Mouse (Mus musculus): ENCODE measurements at regions not wholly inside any gene's neighbourhood (a gene's known extent, or its start where the extent isn't known, plus 50 kb on each side); places are given as distances from the start of the nearest gene placed in this dataset.

- DNase-seq (ENCODE audit: low read depth): no peak
These were observed 220.8 kb downstream of the Opa1 start for GRCm38 (mm10) chr16:29799893-29800292.

DNA sequence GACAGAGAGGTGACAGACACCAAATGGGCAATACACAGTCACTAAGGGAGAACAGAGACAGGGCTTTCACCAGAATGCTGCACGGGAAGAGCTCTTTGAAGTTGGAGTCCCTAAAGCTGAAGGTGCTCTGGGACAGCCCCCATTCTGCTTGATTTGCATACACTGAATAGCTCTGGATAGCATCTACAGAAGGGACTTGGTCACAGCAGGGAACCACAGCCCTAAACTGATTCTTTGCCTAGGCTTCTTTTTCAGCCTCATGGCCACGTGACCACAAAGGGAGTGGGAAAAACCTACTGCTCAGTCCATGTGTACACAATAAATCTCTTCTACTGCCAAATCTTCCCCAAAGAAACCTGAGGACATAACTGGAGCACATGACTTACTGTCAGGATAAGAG is 221.3 kb downstream of the Opa1 start:
- DNase-seq (ENCODE audit: low read depth): no peak

DNA sequence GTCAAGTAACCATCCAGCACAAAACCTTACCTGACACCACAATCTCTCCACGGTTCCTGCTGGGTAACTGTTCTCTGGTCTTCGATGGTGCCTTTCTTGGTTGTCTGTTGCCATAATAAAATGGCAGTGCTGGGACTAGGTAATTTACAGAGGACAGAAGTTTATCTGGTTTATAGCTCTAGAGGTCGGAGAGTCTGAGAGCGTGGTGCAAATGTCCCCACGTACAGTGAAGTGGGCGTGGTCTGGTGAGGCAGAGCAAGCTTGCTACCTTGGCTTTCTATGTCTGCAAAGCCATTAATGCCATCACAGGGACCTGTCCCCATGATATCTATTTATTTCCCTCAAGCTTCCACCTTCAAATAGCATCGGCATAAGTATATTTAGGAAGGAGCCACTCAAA is 223.0 kb downstream of the Opa1 start:
- no peak for DNase-seq (ENCODE audit: low read depth)

DNA sequence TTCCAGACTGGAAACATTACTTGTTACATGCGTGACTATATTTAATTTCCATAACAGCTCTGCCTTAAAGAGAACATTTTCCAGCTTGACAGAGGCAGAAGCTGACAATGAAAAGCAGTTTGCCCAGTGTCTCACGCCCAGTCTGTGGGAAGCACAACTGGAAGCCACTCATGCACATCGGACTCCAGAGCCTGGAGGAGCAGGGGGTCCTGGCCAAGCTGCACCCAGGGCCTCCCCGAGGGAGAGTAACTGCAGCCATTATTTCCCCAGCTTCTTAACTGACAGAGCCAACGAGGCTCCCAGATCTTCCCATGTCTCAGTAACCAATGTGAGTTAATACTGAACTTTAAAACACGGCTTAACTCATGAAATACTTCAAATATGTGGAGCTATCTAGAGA is 223.5 kb downstream of the Opa1 start:
- DNase-seq (ENCODE audit: low read depth): no peak

DNA sequence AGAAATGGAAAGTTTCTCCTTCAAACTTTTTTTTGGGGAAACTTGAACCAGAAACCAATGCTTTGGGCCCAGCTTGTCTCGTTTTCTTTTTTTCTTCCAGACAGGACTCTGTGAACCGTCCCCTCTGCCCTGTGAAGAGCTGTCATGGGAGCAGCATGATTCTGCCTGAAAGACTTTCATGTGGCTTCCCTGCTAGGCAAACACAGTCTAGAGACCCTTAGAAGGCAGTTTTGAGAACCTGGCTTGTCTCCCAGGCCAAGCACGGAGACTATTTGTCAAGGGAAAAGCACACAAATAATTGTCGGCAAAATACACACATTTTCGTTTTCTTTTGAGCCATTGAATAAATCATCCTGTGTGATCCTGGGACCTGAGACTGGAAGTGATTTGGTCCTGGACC is 228.7 kb downstream of the Opa1 start:
- DNase-seq (ENCODE audit: low read depth): no peak

DNA sequence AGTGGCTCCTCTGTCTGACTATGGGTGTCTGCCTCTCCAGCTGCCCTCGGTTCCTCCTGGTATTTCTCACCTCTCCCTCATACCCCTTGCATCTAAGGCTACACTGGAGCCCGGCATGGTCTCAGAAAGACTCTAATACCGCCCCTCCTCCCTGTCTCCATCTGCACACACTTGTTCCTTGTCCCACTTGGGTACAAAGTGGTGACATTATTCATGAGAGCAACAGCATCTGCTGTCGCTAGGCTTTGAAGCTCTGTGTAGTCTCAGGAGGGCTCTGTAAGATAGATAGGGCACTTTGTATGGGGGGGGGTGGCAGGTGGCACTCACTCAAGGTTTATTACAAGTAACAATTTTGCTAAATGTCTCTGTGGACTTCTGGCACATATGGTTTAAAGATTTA is 229.7 kb downstream of the Opa1 start:
- no peak for DNase-seq (ENCODE audit: low read depth)

GRCm38 (mm10) chr16:29813411-29814038 is 234.4 kb downstream of the Opa1 start:
- DNase-seq (ENCODE audit: low read depth): no peak

GRCm38 (mm10) chr16:29814039-29814438 is 234.9 kb downstream of the Opa1 start:
- no peak for DNase-seq (ENCODE audit: low read depth)

GRCm38 (mm10) chr16:29814655-29815054 is 235.5 kb downstream of the Opa1 start:
- DNase-seq (ENCODE audit: low read depth): peak; percentile 79

DNA sequence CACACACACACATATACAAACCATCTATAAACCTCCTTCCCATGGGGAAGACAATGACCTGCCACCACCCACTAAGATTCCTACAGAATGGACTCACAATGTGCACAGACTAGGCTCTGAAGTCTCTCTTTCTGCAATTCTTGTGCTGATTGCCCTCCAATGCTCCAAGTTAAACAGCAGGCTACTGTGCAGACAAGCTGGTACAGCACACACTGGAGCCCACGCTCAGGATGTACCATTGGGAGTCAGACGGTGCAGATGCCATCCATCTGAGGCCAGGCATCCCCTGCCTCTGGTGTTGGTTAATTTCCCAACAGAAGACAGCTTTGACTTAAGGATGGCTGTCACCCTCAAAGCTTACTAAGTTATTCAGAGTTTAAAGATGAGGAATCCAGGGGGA is 236.1 kb downstream of the Opa1 start:
- peak; percentile 76 for DNase-seq (ENCODE audit: low read depth)

GRCm38 (mm10) chr16:29815632-29816337 is 236.7 kb downstream of the Opa1 start:
- DNase-seq (ENCODE audit: low read depth): peak; percentile 97

DNA sequence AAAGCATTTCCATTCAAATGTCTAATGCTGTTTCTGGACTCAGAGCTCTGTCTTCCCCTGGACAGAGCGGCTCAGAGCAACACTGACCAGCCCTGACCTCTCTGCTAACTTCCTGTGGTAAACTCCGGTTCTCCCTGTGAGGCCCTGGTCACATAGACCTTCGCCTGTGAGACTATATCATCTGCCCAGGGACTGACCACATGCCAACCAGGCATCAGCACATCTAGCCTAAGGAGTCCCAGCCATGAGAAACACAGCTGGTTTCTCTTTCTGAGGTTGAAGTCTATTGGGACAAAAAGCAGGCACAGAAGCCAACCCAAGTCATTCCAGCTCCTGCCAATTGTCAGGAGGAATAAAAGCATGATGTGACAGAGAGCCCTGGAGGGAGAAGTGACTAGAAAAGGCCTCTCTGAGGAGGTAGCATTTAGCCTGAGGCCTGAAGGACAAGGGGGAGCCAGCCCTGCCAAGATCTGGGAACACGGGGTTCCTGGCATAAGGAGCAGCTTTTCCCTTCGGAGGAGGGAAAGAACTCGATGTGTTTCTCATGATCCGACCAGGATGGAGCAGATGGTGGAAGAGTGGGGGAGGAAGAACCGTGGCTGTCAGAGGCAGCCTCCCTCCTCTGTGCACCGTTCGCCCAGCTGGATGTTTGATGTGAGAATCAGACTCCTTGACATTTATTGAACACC is 237.7 kb downstream of the Opa1 start:
- DNase-seq (ENCODE audit: low read depth): peak; percentile 100

GRCm38 (mm10) chr16:29818807-29819440 is 239.8 kb downstream of the Opa1 start:
- DNase-seq (ENCODE audit: low read depth): peak; percentile 99

DNA sequence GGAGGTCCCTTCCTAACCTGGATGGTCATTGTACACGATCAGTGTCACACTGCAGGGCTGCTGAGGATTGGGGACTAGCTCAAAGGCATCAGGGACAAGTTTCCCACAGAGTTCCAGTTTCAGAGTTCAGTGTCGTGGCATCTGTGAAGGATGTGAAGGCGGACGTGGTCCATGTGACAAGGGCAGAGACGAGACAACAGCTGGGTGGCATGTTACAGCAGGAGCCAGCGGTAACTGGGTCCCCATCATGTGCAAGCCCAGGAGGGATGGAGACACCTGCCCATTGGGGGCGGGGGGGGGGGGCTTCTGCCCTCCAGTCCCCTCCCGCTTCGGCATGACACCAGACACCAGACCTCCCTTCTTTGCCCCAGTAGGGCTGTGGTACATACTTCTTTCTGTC is 241.6 kb downstream of the Opa1 start:
- DNase-seq (ENCODE audit: low read depth): no peak

- DNase-seq (ENCODE audit: low read depth): no peak
These were observed 242.1 kb upstream of the Hes1 start for GRCm38 (mm10) chr16:29822110-29822509.

GRCm38 (mm10) chr16:29822843-29823401 is 241.3 kb upstream of the Hes1 start:
- no peak for DNase-seq (ENCODE audit: low read depth)

GRCm38 (mm10) chr16:29826927-29827326 is 237.3 kb upstream of the Hes1 start:
- no peak for DNase-seq (ENCODE audit: low read depth)

GRCm38 (mm10) chr16:29827776-29828175 is 236.4 kb upstream of the Hes1 start:
- DNase-seq (ENCODE audit: low read depth): no peak

DNA sequence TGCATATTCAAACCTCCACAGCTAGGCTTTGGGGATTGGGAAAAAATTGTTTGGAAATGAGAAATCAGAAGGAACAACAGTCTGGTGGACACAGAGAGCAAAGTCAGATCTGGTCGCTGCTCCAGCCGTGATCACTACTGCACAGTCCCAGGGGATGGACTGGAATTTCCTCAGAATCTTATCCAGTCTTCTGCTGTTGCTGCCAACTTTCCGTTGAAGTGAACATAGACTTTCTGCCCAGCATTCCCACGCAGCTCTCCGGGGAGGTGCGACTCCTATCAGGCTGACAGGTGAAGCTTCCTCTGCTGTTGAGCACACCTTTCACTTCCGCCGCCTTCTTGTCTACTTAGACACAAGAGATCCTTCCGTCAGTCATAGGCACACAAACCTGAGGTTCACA is 234.7 kb upstream of the Hes1 start:
- DNase-seq (ENCODE audit: low read depth): no peak

- DNase-seq (ENCODE audit: low read depth): no peak
These were observed 234.1 kb upstream of the Hes1 start for GRCm38 (mm10) chr16:29830101-29830500.

GRCm38 (mm10) chr16:29833298-29833697 is 230.9 kb upstream of the Hes1 start:
- no peak for DNase-seq (ENCODE audit: low read depth)

DNA sequence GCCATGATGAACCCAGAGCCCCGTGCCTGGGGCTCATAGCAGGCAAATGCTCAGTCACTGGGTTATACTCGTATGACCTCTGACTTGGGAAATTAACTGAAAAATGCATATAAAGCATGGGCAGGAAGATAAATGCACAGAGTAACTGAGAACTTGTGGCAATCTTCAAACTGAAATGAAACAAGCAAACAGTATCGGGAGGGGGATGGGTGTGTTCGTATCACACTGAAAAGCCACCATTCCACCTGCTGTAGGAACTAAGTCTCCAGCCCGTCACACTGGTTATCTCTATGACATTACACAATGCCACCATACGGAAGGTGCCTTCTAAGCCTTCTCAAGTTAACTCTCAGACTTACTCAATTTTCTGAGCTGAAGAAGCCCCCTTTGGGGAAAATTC is 230.3 kb upstream of the Hes1 start:
- DNase-seq (ENCODE audit: low read depth): no peak

Data from gonadal fat pad, adult 2 months (tissue).